Mouse (Mus musculus) embryonic facial prominence, embryonic 12.5 days (tissue): ENCODE data around the gene Coq10b. TPM values are rescaled to one million over a fixed set of nuclear protein-coding genes. Genes with fewer than 3 reads are reported as not detected.
A peak's percentile ranks its signal among the peaks of the same experiment; 100 is the strongest.
"Not testable (repeated sequence)": the region's sequence is repeated elsewhere in the genome, so short reads cannot be mapped to it uniquely, and the experiment has no call there.

Source experiments
- ATAC-seq: fragments of 200-750 bp; cut with Nextera tagmentation; 2 replicates; pipeline ENCODE4 v1.8.0; 2017; ENCODE audit not compliant: insufficient number of reproducible peaks, insufficient read depth, low FRiP score, low TSS enrichment
- H3K27ac ChIP-seq: fragments of 300-500 bp; sonication (generic); 2 replicates; pipeline ENCODE4 v1.5.1; 2016; ENCODE audit warnings: mild to moderate bottlenecking
- H3K27me3 ChIP-seq: fragments of 300-500 bp; sonication (generic); 2 replicates; pipeline ENCODE4 v1.6.1; 2016; ENCODE audit warnings: mild to moderate bottlenecking, moderate library complexity
- H3K36me3 ChIP-seq: fragments of 300-500 bp; sonication (generic); 2 replicates; pipeline ENCODE4 v1.6.1; 2016; ENCODE audit warnings: mild to moderate bottlenecking
- H3K4me1 ChIP-seq: fragments of 300-500 bp; sonication (generic); 2 replicates; pipeline ENCODE4 v1.6.1; 2016
- H3K4me2 ChIP-seq: fragments of 300-500 bp; sonication (generic); replicated peaks from 2 replicates; pipeline ENCODE4 v1.6.1; 2016; ENCODE audit warnings: mild to moderate bottlenecking, moderate library complexity
- H3K4me3 ChIP-seq: fragments of 300-500 bp; sonication (generic); 2 replicates; pipeline ENCODE4 v1.5.1; 2016; ENCODE audit warnings: mild to moderate bottlenecking
- H3K9ac ChIP-seq: fragments of 300-500 bp; sonication (generic); 2 replicates; pipeline ENCODE4 v1.6.1; 2016; ENCODE audit warnings: mild to moderate bottlenecking, moderate library complexity
- H3K9me3 ChIP-seq: fragments of 300-500 bp; sonication (generic); 2 replicates; pipeline ENCODE4 v1.6.1; 2016; ENCODE audit warnings: mild to moderate bottlenecking, moderate library complexity
- WGBS: fragments of 180-500 bp; shearing (Covaris S2); methylation state at CpG from one replicate; pipeline ENCODE4 v1.1.7; 2016; 5-methylcytosine and 5-hydroxymethylcytosine counted together
- polyA plus RNA-seq: library from polyadenylated mRNA; unstranded; fragments of >200 nt; fragmentation: Nextera tagmentation; extraction: Ambion mirVana; gene quantifications from 2 replicates; pipeline ENCODE4 v1.2.1, GENCODE M21; 2016

The Coq10b gene
- polyA plus RNA-seq = 20.9 and 22.9 TPM in 2 replicates

- H3K9ac ChIP-seq = peak within 1 kb of the TSS; percentile 67
- no peak within 1 kb of the TSS for H3K27ac ChIP-seq
- H3K4me2 ChIP-seq = peak within 1 kb of the TSS; percentile 75
- no peaks in the 10 kb centered on the region for H3K27me3 ChIP-seq
- no peaks in the 10 kb centered on the region for H3K9me3 ChIP-seq
- H3K4me3 ChIP-seq = peak within 1 kb of the TSS; percentile 81
- WGBS = under 1% methylated on average over 46 of the region's 46 CpGs
- peak; percentile 100 for ATAC-seq
- H3K4me1 ChIP-seq = peaks cover 9% of the 10 kb centered on the region
- H3K36me3 ChIP-seq = no peaks in the 10 kb centered on the region
These were observed at the start of gene Coq10b for GRCm38 (mm10) chr1:55052355-55052953. Coq10b (plus strand) TSS chr1:55052770.

DNA sequence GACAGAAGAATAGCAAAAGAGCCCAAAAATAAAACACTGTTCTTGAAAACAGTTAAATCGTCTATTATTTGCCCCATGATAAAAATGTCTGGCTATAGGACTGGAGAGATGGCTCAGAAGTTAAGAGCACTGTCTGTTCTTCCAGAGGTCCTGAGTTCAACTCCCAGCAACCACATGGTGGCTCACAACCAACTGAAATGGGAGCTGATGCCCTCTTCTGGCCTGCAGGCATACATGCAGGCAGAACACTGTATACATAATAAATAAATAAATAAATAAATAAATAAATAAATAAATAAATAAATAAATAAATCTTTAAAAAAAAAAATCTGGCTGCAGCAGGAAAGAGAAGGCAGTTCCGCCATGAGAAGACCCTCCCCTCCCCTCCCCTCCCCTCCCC lies 44.3 kb upstream of the Coq10b start:
- not testable (repeated sequence) for H3K27ac ChIP-seq, H3K4me2 ChIP-seq, ATAC-seq, H3K4me3 ChIP-seq, H3K9ac ChIP-seq, H3K9me3 ChIP-seq, H3K27me3 ChIP-seq, H3K4me1 ChIP-seq
- whole genome bisulfite sequencing = 94% methylated on average over 2 of the region's 2 CpGs
- peaks cover 72% of the 10 kb centered on the region for H3K36me3 ChIP-seq

GRCm38 (mm10) chr1:55012513-55012912 lies 40.1 kb upstream of the Coq10b start:
- peaks cover 73% of the 10 kb centered on the region for H3K36me3 ChIP-seq
- no peak overlapping the region for H3K4me3 ChIP-seq
- no peak overlapping the region for H3K27ac ChIP-seq
- 68% methylated on average over 3 of the region's 3 CpGs for WGBS
- no peak overlapping the region for H3K9ac ChIP-seq
- H3K4me1 ChIP-seq = no peaks in the 10 kb centered on the region
- no peak overlapping the region for H3K4me2 ChIP-seq
- no peak for ATAC-seq
- no peaks in the 10 kb centered on the region for H3K9me3 ChIP-seq
- no peaks in the 10 kb centered on the region for H3K27me3 ChIP-seq

DNA sequence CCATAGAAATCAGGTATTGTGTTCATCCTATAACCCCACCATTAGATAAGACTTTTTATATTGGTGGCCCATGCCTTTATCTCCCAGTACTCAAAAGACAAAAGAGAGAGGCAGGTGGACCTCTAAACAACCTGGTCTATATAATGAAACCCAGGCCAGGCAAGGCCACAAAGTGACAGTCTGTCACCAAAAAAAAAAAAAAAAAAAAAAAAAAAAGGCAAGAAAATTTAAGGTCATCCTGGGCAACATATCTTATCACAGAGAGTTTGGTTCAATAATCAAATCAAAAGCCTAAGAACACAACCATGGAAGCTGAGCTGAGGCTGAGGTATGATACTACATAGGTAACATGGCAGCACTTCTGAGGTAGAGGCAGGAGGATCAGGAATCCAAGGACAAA lies 30.7 kb upstream of the Coq10b start:
- H3K27ac ChIP-seq = no peak overlapping the region
- no peak overlapping the region for H3K9ac ChIP-seq
- H3K27me3 ChIP-seq = no peaks in the 10 kb centered on the region
- no peaks in the 10 kb centered on the region for H3K9me3 ChIP-seq
- no peak for ATAC-seq
- no peak overlapping the region for H3K4me3 ChIP-seq
- H3K4me2 ChIP-seq = no peak overlapping the region
- peaks cover 6% of the 10 kb centered on the region; the same call in 1 of the 2 replicates for H3K4me1 ChIP-seq
- peaks cover 19% of the 10 kb centered on the region for H3K36me3 ChIP-seq

DNA sequence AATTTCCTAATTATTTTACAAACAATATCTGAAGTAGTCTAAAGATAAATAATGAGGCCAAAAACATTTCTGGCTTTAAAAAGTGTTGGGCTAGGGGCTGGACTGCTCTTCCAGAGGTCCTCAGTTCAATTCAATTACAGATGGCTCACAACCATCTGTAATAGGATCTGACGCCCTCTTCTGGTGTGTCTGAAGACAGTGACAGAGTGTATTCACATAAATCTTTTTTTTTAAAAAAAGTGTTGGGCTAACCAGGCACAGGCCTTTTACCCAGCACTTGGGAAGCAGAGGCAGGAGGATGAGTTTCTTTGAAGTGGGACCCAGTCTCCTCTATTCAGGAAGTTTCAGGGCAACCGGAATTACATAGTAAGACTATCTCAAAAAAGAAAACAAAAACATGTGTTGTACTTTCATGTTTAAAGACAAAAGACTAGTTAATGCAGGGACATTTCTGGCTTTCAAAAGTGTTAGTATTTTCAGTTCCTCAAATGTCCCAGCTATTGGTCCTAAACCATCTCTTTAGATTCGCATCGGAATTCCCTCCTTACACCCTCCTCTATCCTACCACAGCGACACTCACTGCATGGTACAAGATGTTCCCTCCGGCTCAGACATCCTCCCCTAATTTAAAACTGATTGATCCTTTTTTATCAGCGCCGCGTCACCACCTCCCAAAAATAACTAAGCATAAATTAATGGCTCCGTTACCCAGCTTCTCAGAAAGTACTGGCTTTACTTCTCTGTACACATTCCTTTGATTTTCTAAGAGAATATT lies 26.7 kb upstream of the Coq10b start:
- WGBS = 15% methylated on average over 10 of the region's 10 CpGs
- peak overlapping the region; percentile 97 for H3K9ac ChIP-seq
- peak overlapping the region; percentile 88 for H3K4me3 ChIP-seq
- H3K27me3 ChIP-seq = no peaks in the 10 kb centered on the region
- H3K4me2 ChIP-seq = peak overlapping the region; percentile 78
- peak overlapping the region; percentile 94; the same call in 1 of the 2 replicates for H3K27ac ChIP-seq
- no peak for ATAC-seq
- H3K36me3 ChIP-seq = no peaks in the 10 kb centered on the region
- peaks cover 6% of the 10 kb centered on the region; the same call in 1 of the 2 replicates for H3K4me1 ChIP-seq
- no peaks in the 10 kb centered on the region for H3K9me3 ChIP-seq

DNA sequence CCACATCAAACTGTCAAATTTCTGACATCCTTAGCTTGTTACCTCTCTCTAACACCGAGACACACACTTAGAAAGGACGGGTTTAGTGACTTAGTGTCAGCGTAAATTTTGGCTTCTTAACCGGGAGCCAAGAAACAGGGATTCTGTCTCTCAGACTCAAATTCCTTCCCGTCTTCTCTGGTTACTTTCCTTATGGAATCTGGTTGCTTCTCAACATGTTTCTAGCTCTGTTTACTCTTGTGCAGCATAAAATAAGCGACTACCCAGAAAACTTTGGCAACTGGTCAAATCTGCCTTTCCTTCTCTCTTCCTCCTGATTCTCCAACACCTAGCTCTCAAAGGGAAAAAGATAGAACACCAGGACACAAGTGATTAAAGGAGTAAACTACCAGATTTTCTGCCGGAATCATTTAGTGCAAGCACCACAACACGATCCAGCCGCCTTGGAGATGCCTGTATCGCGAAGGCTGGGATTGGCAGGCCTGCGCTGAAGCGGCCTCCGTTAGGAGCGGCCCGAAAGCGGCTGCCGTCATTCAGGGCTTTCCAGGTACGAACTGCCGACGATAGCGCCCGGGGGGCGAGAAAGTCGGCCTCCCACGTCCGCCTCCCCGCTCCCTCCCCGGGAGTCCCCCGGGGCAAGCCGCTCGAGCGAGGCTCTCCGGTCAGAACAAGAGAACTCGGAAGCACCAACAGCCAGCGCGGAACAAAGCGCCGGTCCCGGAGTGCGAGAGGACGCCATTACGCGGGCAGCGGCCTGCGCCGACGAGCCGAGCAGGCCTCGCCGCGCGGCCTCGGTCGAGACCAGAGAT lies 25.9 kb upstream of the Coq10b start:
- ATAC-seq = peak; percentile 72

GRCm38 (mm10) chr1:55027253-55027801 lies 25.2 kb upstream of the Coq10b start, which contains the start of gene Sf3b1:
Sf3b1 (minus strand) TSS chr1:55027481.
- H3K9ac ChIP-seq = peak within 1 kb of the TSS; percentile 97

More for the DNA sequence above, 25.9 kb upstream of the Coq10b start:
- Histone ChIP-seq H3K27ac (peak overlapping the region; percentile 94), H3K9me3 (no peaks in the 10 kb centered on the region), H3K4me1 (peaks cover 6% of the 10 kb centered on the region; the same call in 1 of the 2 replicates), H3K4me2 (peak overlapping the region; percentile 78), H3K4me3 (peak overlapping the region; percentile 88), H3K9ac (peak overlapping the region; percentile 97), H3K27me3 (no peaks in the 10 kb centered on the region), H3K36me3 (no peaks in the 10 kb centered on the region)
- under 1% methylated on average over 55 of the region's 55 CpGs for WGBS

DNA sequence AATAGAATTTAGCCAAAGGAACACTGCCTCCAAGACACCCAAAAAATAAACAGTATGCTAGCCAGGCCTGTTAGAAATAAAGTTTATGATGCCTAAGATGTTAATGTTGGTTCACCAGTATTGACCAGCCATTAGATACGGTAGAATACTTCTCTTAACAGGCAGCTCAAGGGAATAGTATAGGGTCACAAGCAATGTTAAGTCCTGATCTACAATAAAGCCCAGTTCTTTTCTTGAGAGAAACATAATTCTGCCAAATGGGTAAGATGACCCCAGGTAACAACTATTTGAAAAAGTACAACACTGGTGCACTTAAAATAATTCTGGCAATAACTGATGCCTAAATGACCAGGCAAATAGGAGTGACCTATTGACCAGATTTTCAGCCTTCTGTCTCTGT lies 24.6 kb upstream of the Coq10b start:
- Histone ChIP-seq H3K4me2 (peak overlapping the region; percentile 78), H3K27me3 (no peaks in the 10 kb centered on the region), H3K27ac (no peak overlapping the region), H3K4me3 (peak overlapping the region; percentile 88), H3K4me1 (peaks cover 6% of the 10 kb centered on the region; the same call in 1 of the 2 replicates), H3K9me3 (no peaks in the 10 kb centered on the region), H3K9ac (no peak overlapping the region), H3K36me3 (no peaks in the 10 kb centered on the region)
- ATAC-seq = no peak
- WGBS = 86% methylated on average over 1 of the region's 1 CpGs

More at GRCm38 (mm10) chr1:55027253-55027801, 25.2 kb upstream of the Coq10b start, which contains the start of gene Sf3b1:
- Histone ChIP-seq H3K27ac (peak within 1 kb of the TSS; percentile 94), H3K4me1 (peaks cover 6% of the 10 kb centered on the region; the same call in 1 of the 2 replicates), H3K4me3 (peak within 1 kb of the TSS; percentile 88), H3K9me3 (no peaks in the 10 kb centered on the region), H3K4me2 (peak within 1 kb of the TSS; percentile 78), H3K27me3 (no peaks in the 10 kb centered on the region), H3K36me3 (no peaks in the 10 kb centered on the region)
- WGBS = 2% methylated on average over 46 of the region's 46 CpGs
- peak; percentile 99 for ATAC-seq

DNA sequence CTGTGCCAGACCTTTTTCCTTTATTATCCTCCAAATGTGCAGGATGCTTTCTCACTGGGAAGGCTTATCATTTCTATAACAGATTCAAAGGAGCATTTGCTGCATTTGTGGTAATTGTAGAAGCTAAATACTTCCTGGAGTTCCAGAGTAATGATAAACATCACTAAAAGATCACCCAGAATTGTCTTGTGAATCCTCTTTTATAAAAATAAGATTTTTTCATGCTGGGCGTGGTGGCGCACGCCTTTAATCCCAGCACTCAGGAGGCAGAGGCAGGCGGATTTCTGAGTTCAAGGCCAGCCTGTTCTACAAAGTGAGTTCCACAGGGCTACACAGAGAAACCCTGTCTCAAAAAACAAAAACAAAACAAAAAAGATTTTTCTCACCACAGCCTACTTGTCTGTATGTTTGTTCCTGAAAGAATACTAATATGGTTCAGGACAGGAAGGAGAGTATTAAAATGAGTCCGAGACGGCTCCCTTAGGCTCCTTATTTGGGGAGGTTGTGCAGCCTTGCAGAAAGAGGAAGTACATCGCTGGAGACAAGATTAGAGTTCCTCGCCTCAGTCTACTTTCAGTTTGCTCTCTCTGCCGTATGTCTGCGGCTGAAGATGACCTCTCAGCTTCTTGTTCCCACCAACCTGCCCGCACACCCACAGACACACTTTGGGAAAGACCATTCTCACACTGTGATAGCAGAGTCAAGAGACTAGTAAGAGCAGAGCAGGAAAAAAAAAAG lies 23.9 kb upstream of the Coq10b start:
- WGBS = 86% methylated on average over 11 of the region's 11 CpGs
- no peak overlapping the region for H3K4me3 ChIP-seq
- H3K9me3 ChIP-seq = no peaks in the 10 kb centered on the region
- no peak overlapping the region for H3K27ac ChIP-seq
- H3K9ac ChIP-seq = no peak overlapping the region; the same call in 1 of the 2 replicates
- no peak for ATAC-seq
- peaks cover 6% of the 10 kb centered on the region; the same call in 1 of the 2 replicates for H3K4me1 ChIP-seq
- H3K36me3 ChIP-seq = no peaks in the 10 kb centered on the region
- no peaks in the 10 kb centered on the region for H3K27me3 ChIP-seq
- H3K4me2 ChIP-seq = no peak overlapping the region

GRCm38 (mm10) chr1:55029446-55029845 lies 23.1 kb upstream of the Coq10b start:
- Histone ChIP-seq H3K9me3 (no peaks in the 10 kb centered on the region), H3K27me3 (no peaks in the 10 kb centered on the region), H3K27ac (no peak overlapping the region), H3K36me3 (no peaks in the 10 kb centered on the region), H3K4me1 (peaks cover 6% of the 10 kb centered on the region; the same call in 1 of the 2 replicates), H3K4me3 (no peak overlapping the region), H3K4me2 (no peak overlapping the region), H3K9ac (no peak overlapping the region)
- WGBS = 71% methylated on average over 4 of the region's 4 CpGs
- no peak for ATAC-seq
